Mouse (Mus musculus) intestine, embryonic 14.5 days (tissue): ENCODE data around the gene Ghsr. TPM values are rescaled to one million over a fixed set of nuclear protein-coding genes. Genes with fewer than 3 reads are reported as not detected.

Source experiments
- ATAC-seq: fragments of 200-750 bp; cut with Nextera tagmentation; replicated peaks from 2 replicates; pipeline ENCODE4 v1.8.0; 2017; ENCODE audit warnings: low read depth, moderate number of reproducible peaks, moderate TSS enrichment, moderate library complexity; ENCODE audit not compliant: low FRiP score, low TSS enrichment
- DNase-seq: peaks from one replicate; pipeline ENCODE4 v3.0.0-alpha.2; 2018; ENCODE audit warnings: low spot score
- H3K27ac ChIP-seq: fragments of 300-500 bp; sonication (generic); 2 replicates; pipeline ENCODE4 v1.5.1; 2014; ENCODE audit warnings: low read depth, mild to moderate bottlenecking, control low read depth
- H3K27me3 ChIP-seq: fragments of 300-500 bp; sonication (generic); replicated peaks from 2 replicates; pipeline ENCODE4 v1.6.1; 2014; ENCODE audit warnings: low read length, control low read depth; ENCODE audit not compliant: control insufficient read depth, insufficient read depth
- H3K36me3 ChIP-seq: fragments of 300-500 bp; sonication (generic); 2 replicates; pipeline ENCODE4 v1.6.1; 2014; ENCODE audit warnings: low read length, control low read depth; ENCODE audit not compliant: control insufficient read depth, insufficient read depth
- H3K4me1 ChIP-seq: fragments of 300-500 bp; sonication (generic); replicated peaks from 2 replicates; pipeline ENCODE4 v1.6.1; 2014; ENCODE audit warnings: low read length, control low read depth, mixed read lengths; ENCODE audit not compliant: control insufficient read depth, insufficient read depth
- H3K4me2 ChIP-seq: fragments of 300-500 bp; sonication (generic); 2 replicates; pipeline ENCODE4 v1.6.1; 2014; ENCODE audit warnings: low read length
- H3K4me3 ChIP-seq: fragments of 300-500 bp; sonication (generic); 2 replicates; pipeline ENCODE4 v1.5.1; 2014; ENCODE audit warnings: low read depth, low read length, control low read depth, mixed read lengths
- H3K9ac ChIP-seq: fragments of 300-500 bp; sonication (generic); 2 replicates; pipeline ENCODE4 v1.6.1; 2014; ENCODE audit warnings: mild to moderate bottlenecking, low read length
- H3K9me3 ChIP-seq: fragments of 300-500 bp; sonication (generic); 2 replicates; pipeline ENCODE4 v1.6.1; 2016; ENCODE audit warnings: low read length, control low read depth; ENCODE audit not compliant: control insufficient read depth
- WGBS: fragments of 180-500 bp; shearing (Covaris S2); extraction: QIAGEN DNeasy Blood & Tissue Kit; methylation state at CpG from one replicate; pipeline ENCODE4 v1.1.7; 2014; 5-methylcytosine and 5-hydroxymethylcytosine counted together
- polyA plus RNA-seq: library from polyadenylated mRNA; unstranded; fragments of >200 nt; fragmentation: Nextera tagmentation; extraction: Ambion mirVana; gene quantifications from 2 replicates; pipeline ENCODE4 v1.2.1, GENCODE M21; 2014

Ghsr gene
- polyA plus RNA-seq, 1 experiment from 2014 or later, result not detected

DNA sequence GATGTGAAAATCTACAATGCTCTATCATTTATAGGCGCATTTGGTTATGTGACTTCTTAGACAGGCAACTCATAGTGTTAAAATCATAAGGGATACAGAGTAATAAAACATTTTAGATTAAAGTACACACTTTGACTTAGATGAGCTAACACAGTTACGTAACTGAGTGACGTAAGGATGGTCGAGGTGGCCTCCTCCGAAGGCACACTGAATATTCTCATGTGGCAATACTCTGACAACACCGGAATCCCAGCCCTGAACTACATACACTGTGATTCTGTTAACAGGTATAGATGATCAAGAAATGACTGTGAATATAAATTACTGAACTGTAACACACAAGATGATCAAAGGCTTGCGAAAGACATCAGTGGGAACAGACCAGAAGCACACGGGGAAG, 47.5 kb downstream of the Ghsr start:
- Histone ChIP-seq H3K9me3 (no peaks in the 10 kb centered on the region), H3K9ac (no peak overlapping the region), H3K4me2 (no peak overlapping the region), H3K4me3 (no peak overlapping the region), H3K27ac (no peak overlapping the region), H3K36me3 (peaks cover 41% of the 10 kb centered on the region), H3K27me3 (no peaks in the 10 kb centered on the region), H3K4me1 (no peaks in the 10 kb centered on the region)
- DNase-seq (no peak), ATAC-seq (no peak)
- 91% methylated on average over 8 of the region's 8 CpGs for WGBS

- Histone ChIP-seq H3K4me1 (no peaks in the 10 kb centered on the region), H3K27me3 (no peaks in the 10 kb centered on the region), H3K4me3 (no peak overlapping the region), H3K36me3 (peaks cover 59% of the 10 kb centered on the region), H3K9ac (no peak overlapping the region), H3K27ac (no peak overlapping the region), H3K9me3 (no peaks in the 10 kb centered on the region), H3K4me2 (no peak overlapping the region)
- DNase-seq (no peak), ATAC-seq (no peak)
- WGBS, result 83% methylated on average over 12 of the region's 12 CpGs
Measured at GRCm38 (mm10) chr3:27421980-27422379, 50.8 kb downstream of the Ghsr start.

- DNase-seq (no peak), ATAC-seq (no peak)
- Histone ChIP-seq H3K27me3 (no peaks in the 10 kb centered on the region), H3K4me3 (no peak overlapping the region), H3K4me1 (no peaks in the 10 kb centered on the region), H3K9me3 (no peaks in the 10 kb centered on the region), H3K27ac (no peak overlapping the region), H3K4me2 (no peak overlapping the region), H3K36me3 (peaks cover 60% of the 10 kb centered on the region), H3K9ac (no peak overlapping the region)
- WGBS, result 84% methylated on average over 6 of the region's 6 CpGs
Measured at GRCm38 (mm10) chr3:27422521-27422920, 51.4 kb downstream of the Ghsr start.

DNA sequence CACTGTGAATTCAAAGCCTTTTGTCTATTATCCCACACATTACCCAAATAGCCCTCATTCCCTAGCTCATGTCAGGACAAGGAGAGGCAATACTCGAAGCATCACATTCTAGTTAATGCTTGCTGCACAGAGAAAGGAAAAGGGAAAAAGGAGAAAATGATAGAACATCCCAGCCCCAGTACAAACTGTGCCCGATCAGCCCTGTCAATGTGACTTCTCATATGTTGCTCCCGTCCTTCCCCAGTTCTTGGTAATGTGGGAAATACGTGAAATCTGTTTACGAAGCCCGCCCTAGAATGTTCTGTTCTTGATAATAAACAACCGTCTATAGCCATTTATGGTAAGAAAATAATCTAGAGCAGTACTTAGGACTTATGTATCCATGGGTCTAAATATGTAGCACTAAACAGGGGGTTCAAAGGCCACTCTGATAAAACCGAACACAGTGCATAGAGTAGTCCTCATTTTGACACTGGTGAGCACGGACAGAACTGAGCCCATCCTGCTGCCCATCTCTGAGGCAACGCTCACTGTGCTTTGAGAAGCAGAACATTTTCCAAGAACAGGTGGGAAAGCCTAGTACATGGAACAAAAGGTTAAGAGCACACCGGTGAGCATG, 53.0 kb downstream of the Ghsr start:
- peaks cover 62% of the 10 kb centered on the region for H3K36me3 ChIP-seq
- no peaks in the 10 kb centered on the region for H3K27me3 ChIP-seq
- no peak overlapping the region for H3K4me3 ChIP-seq
- no peaks in the 10 kb centered on the region for H3K9me3 ChIP-seq
- H3K4me1 ChIP-seq, result no peaks in the 10 kb centered on the region
- H3K27ac ChIP-seq, result no peak overlapping the region
- H3K9ac ChIP-seq, result no peak overlapping the region
- WGBS, result 87% methylated on average over 11 of the region's 11 CpGs
- no peak for DNase-seq
- ATAC-seq, result no peak
- H3K4me2 ChIP-seq, result no peak overlapping the region

DNA sequence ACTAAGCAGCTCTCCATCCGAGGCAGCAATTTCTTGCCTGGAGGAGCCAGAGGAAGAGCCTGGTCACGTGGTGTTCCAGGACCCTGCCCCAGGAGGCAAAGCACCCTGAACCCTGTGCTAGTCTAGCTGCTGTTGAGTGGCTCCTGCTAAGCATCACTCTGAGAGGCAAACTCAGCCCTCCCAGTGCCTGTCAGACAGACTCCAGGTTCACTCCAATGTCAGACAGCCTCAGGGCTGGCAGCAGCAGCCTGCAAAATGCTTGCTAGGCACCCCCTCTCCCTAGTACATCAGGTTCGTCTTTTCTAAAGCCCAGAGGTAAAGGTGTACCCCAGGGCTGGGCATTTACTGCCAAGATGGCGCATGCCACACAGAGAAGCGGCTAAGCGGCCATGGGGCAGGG, 56.3 kb downstream of the Ghsr start:
- ATAC-seq, result no peak
- Histone ChIP-seq H3K4me1 (no peaks in the 10 kb centered on the region), H3K36me3 (peaks cover 60% of the 10 kb centered on the region), H3K27me3 (no peaks in the 10 kb centered on the region), H3K9ac (no peak overlapping the region), H3K27ac (no peak overlapping the region), H3K4me3 (no peak overlapping the region), H3K9me3 (no peaks in the 10 kb centered on the region), H3K4me2 (no peak overlapping the region)
- WGBS, result 74% methylated on average over 6 of the region's 6 CpGs
- DNase-seq, result no peak

Other genes starting within 250 kb of the Ghsr start
- gene Ect2, start 217.5 kb upstream of the Ghsr start, polyA plus RNA-seq, result 55.9 and 66.2 TPM in 2 replicates
- 6.5 and 7.6 TPM in 2 replicates for gene Nceh1, start 188.4 kb upstream of the Ghsr start, polyA plus RNA-seq
- 0.36 and 0.41 TPM in 2 replicates for gene Tnfsf10, start 54.3 kb upstream of the Ghsr start, polyA plus RNA-seq